Mouse (Mus musculus) liver, adult 2 months (tissue): ENCODE data around the gene Uts2.

Experiments used
- CTCF ChIP-seq: fragments of 200-500 bp; IDR thresholded peaks from 2 replicates; pipeline ENCODE4 v1.5.1; 2011; ENCODE audit warnings: low read depth, low read length, control low read depth
- POLR2A ChIP-seq: fragments of 200-500 bp; IDR thresholded peaks from 2 replicates; pipeline ENCODE4 v1.6.1; 2011; ENCODE audit warnings: low read length, control low read depth; ENCODE audit not compliant: insufficient read depth; ENCODE audit errors: extremely low read depth

DNA sequence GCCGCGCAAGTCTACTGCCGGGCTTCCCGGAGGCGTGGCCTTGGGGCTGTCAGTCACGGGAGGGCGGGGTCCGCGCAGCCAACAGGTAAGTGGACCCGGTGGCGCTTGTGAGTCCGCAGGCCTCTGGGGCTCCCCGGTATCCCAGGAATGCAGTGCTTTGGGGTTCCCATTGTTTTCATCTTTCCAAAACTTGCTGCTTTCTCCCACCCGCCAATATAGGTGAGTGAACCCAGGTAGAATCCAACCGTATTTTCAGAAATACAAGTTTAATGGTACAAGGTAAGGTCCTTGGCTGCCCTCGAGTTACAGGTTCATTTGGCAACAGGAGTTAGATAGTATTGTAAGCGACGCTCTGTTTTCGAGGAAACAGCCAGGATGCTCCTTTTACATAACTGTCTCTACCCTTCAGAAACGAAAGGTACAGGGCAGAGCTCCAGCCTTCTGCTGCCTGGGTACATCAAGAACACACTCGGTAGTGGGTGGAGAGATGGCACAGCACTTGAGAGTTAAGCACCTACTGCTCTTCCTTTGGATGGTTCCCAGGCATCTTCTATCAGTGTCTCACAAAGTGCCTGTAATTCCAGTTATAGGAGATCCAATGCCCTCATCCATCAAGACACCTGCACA lies 48.2 kb downstream of the Uts2 start:
- TF ChIP-seq POLR2A (peak; percentile 51; the same call in 1 of the 2 replicates), CTCF (no peak)
